Mouse (Mus musculus) left cerebral cortex, postnatal 25 days (tissue): Measurements from ENCODE around the gene Dnajb2. TPM values are rescaled to one million over a fixed set of nuclear protein-coding genes. Genes with fewer than 3 reads are reported as not detected.
"Not testable (repeated sequence)": the region's sequence is repeated elsewhere in the genome, so short reads cannot be mapped to it uniquely, and the experiment has no call there.

Experiments
- DNase-seq, 2 experiments: peaks; one replicate each; pipeline ENCODE4 v3.0.0; 2022; ENCODE audit warnings: low spot score in 2 of 2, mixed read lengths in 1 of 2
- intact Hi-C: fragments of 180-260 bp; cut with DNase I; formaldehyde crosslinking; loops from one replicate; pipeline ENCODE4 v1.15.1; 2025
- total RNA-seq, 2 experiments: library from RNA; stranded (reverse); gene quantifications; 2 replicates each; pipeline ENCODE4 v1.2.3; 2021

The Dnajb2 gene
- total RNA-seq, 2 experiments from 2014 or later: 86.2 to 91.0 TPM

- DNase-seq: peak; percentile 38 to 65
- intact Hi-C loops: no loop called here
Observed at GRCm38 (mm10) chr1:75217893-75218226, 18.3 kb upstream of the Dnajb2 start.

- peak; percentile 69 to 89 for DNase-seq
- intact Hi-C loops: loop anchor here (1.0 kb wide), 1 partner anchor 18 kb away; the partner anchor contains the start of gene Dnajb2
Observed at GRCm38 (mm10) chr1:75218227-75219001, 17.8 kb upstream of the Dnajb2 start.

- intact Hi-C loops: loop anchor here (1.0 kb wide), 1 partner anchor 17 kb away; the partner anchor contains the start of gene Dnajb2
- DNase-seq: peak; percentile 90 to 96
Observed at GRCm38 (mm10) chr1:75219078-75219477, 17.1 kb upstream of the Dnajb2 start.

GRCm38 (mm10) chr1:75219531-75219930, 16.7 kb upstream of the Dnajb2 start, which contains the start of gene Tuba4a:
Tuba4a (minus strand) TSS chr1:75219865.
- intact Hi-C loops: loop anchor here (1.0 kb wide), 1 partner anchor 17 kb away; the partner anchor contains the start of gene Dnajb2
- DNase-seq: no peak

- intact Hi-C loops: no loop called here
- no peak for DNase-seq
Observed at GRCm38 (mm10) chr1:75221538-75221937, 14.7 kb upstream of the Dnajb2 start.

GRCm38 (mm10) chr1:75222926-75223325, 13.3 kb upstream of the Dnajb2 start:
- intact Hi-C loops: no loop called here
- DNase-seq: no peak

- DNase-seq: no peak
- intact Hi-C loops: no loop called here
Observed at GRCm38 (mm10) chr1:75223532-75223931, 12.7 kb upstream of the Dnajb2 start.

GRCm38 (mm10) chr1:75225473-75225872, 10.7 kb upstream of the Dnajb2 start:
- intact Hi-C loops: no loop called here
- no peak for DNase-seq

GRCm38 (mm10) chr1:75226138-75226537, 10.1 kb upstream of the Dnajb2 start:
- intact Hi-C loops: no loop called here
- no peak for DNase-seq

- intact Hi-C loops: no loop called here
- no peak for DNase-seq
Observed at GRCm38 (mm10) chr1:75227653-75228052, 8.6 kb upstream of the Dnajb2 start.

- no peak for DNase-seq
- intact Hi-C loops: no loop called here
Observed at GRCm38 (mm10) chr1:75229158-75229557, 7.0 kb upstream of the Dnajb2 start.

GRCm38 (mm10) chr1:75230335-75230994, 5.7 kb upstream of the Dnajb2 start:
- DNase-seq: no peak
- intact Hi-C loops: no loop called here

GRCm38 (mm10) chr1:75231224-75231623, 5.0 kb upstream of the Dnajb2 start:
- DNase-seq: no peak
- intact Hi-C loops: no loop called here

- intact Hi-C loops: no loop called here
Observed at GRCm38 (mm10) chr1:75231664-75232152, 4.5 kb upstream of the Dnajb2 start, which contains the start of gene A630095N17Rik. A630095N17Rik (minus strand) TSS chr1:75232102.

GRCm38 (mm10) chr1:75232489-75232888, 3.7 kb upstream of the Dnajb2 start:
- DNase-seq, intact Hi-C loops: not testable (repeated sequence)

More at GRCm38 (mm10) chr1:75231664-75232152, 4.5 kb upstream of the Dnajb2 start, which contains the start of gene A630095N17Rik:
- no peak for DNase-seq

GRCm38 (mm10) chr1:75234606-75235005, 1.6 kb upstream of the Dnajb2 start:
- DNase-seq: peak; percentile 72 to 85
- intact Hi-C loops: no loop called here

- intact Hi-C loops: no loop called here
- peak in 1 of 2 experiments; percentile 72 for DNase-seq
Observed at GRCm38 (mm10) chr1:75239591-75239990, 3.4 kb downstream of the Dnajb2 start.

- intact Hi-C loops: no loop called here
Observed at GRCm38 (mm10) chr1:75243411-75243810, 7.2 kb downstream of the Dnajb2 start.

GRCm38 (mm10) chr1:75244175-75244826, 8.1 kb downstream of the Dnajb2 start:
- DNase-seq: peak in 1 of 2 experiments; percentile 55
- intact Hi-C loops: no loop called here

More at GRCm38 (mm10) chr1:75243411-75243810, 7.2 kb downstream of the Dnajb2 start:
- DNase-seq: no peak

- intact Hi-C loops: no loop called here
- DNase-seq: peak; percentile 73 to 86
Observed at GRCm38 (mm10) chr1:75244836-75245235, 8.6 kb downstream of the Dnajb2 start.
